Mouse (Mus musculus) liver, postnatal 0 days (tissue): ENCODE results near the gene Hist1h4b.
A peak's percentile ranks its signal among the peaks of the same experiment; 100 is the strongest.

Source experiments
- CTCF ChIP-seq: sonication (generic); IDR thresholded peaks from 2 replicates; pipeline ENCODE4 v1.5.1; 2016; ENCODE audit warnings: antibody characterized with exemption, low read depth
- EP300 ChIP-seq: IDR thresholded peaks from 2 replicates; pipeline ENCODE4 v1.6.1; 2016; ENCODE audit warnings: antibody characterized with exemption, low read depth, mild to moderate bottlenecking

DNA sequence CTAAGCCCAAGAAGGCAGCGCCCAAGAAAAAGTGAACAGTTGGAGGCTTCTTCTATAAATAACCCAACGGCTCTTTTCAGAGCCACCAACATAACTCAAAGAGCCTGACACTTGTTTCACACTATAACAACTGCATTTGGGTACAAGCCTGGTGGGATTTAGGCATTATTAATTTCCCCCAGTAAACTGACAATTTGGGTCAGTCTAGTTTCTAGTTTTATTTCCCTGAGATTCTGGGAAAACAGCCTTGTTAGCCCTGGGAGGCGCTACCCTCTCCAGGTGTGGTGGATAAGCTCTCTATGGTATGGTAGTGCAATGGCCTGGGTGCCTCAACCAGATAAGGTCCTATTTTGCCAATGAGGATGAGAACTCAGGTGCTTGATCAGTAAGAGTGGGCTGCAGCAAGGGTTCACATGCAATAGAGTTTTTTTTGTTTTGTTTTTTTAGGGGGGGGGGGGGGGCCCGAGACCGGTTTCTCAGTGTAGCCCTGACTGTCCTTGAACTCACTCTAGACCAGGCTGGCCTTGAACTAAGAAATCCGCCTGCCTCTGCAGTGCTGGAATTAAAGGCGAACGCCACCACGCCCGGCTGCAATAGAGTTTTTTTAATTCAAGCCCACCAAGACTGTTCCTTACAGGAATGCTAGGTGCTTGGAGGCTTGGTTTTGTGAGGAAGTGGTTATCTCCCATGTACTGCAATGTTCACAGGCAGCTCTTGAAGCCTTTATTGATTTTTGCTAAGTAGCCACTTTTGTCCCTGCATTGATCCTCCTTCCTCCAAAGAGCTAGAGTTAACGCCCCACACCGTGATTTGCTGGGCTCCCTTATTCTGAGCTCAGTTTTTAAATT lies 7.7 kb downstream of the Hist1h4b start:
- TF ChIP-seq EP300 = peak; percentile 55
- TF ChIP-seq CTCF = no peak
